Mouse (Mus musculus) hindbrain, embryonic 11.5 days (tissue): ENCODE measurements at regions not wholly inside any gene's neighbourhood (a gene's known extent, or its start where the extent isn't known, plus 50 kb on each side); places are given as distances from the start of the nearest gene placed in this dataset.

Source experiments
- ATAC-seq: fragments of 200-750 bp; cut with Nextera tagmentation; 2 replicates; pipeline ENCODE4 v1.8.0; 2017; ENCODE audit warnings: mild to moderate bottlenecking, moderate TSS enrichment, moderate library complexity; ENCODE audit not compliant: low FRiP score
- DNase-seq: peaks from one replicate; pipeline ENCODE4 v3.0.0-alpha.2; 2015; ENCODE audit warnings: low spot score
- H3K27ac ChIP-seq: fragments of 300-500 bp; sonication (generic); 2 replicates; pipeline ENCODE4 v1.5.1; 2014; ENCODE audit warnings: mild to moderate bottlenecking, low read depth, low read length
- H3K27me3 ChIP-seq: fragments of 300-500 bp; sonication (generic); 2 replicates; pipeline ENCODE4 v1.6.1; 2014; ENCODE audit warnings: mild to moderate bottlenecking, low read length, moderate library complexity, mixed read lengths; ENCODE audit not compliant: control insufficient read depth, insufficient read depth
- H3K36me3 ChIP-seq: fragments of 300-500 bp; sonication (generic); 2 replicates; pipeline ENCODE4 v1.6.1; 2014; ENCODE audit warnings: mild to moderate bottlenecking, low read length, moderate library complexity, mixed read lengths; ENCODE audit not compliant: control insufficient read depth, insufficient read depth
- H3K4me1 ChIP-seq: fragments of 300-500 bp; sonication (generic); replicated peaks from 2 replicates; pipeline ENCODE4 v1.6.1; 2014; ENCODE audit warnings: low read length, mixed read lengths; ENCODE audit not compliant: control insufficient read depth, insufficient read depth
- H3K4me2 ChIP-seq: fragments of 300-500 bp; sonication (generic); replicated peaks from 2 replicates; pipeline ENCODE4 v1.6.1; 2014; ENCODE audit warnings: mild to moderate bottlenecking, low read depth, low read length
- H3K4me3 ChIP-seq: fragments of 300-500 bp; sonication (generic); 2 replicates; pipeline ENCODE4 v1.5.1; 2014; ENCODE audit warnings: low read depth, low read length
- H3K9ac ChIP-seq: fragments of 300-500 bp; sonication (generic); 2 replicates; pipeline ENCODE4 v1.6.1; 2014; ENCODE audit warnings: low read depth, low read length
- H3K9me3 ChIP-seq: fragments of 300-500 bp; sonication (generic); 2 replicates; pipeline ENCODE4 v1.6.1; 2016; ENCODE audit warnings: low read length; ENCODE audit not compliant: control insufficient read depth
- WGBS: fragments of 180-500 bp; shearing (Covaris S2); extraction: QIAGEN DNeasy Blood & Tissue Kit; methylation state at CpG from one replicate; pipeline ENCODE4 v1.1.7; 2014; 5-methylcytosine and 5-hydroxymethylcytosine counted together

DNA sequence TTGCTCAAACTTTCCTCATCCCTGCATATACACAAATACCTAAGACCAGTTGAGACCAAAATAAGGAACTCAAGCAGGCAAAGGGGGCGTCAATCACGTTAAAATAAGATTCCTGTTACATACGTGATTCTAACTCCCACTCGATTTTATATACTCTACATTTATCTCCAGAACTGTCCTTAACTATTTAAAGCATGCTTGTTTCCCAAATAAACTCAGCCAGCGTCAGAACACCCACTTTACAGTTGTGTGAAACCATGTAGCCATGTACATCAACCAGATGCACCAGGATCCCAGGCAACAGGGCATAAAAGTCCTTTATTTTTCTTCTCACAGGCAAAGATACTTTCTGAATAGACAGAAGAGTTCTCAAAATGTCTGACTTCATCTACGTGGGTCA, 61.5 kb downstream of the Ccna1 start:
- no peak for DNase-seq
- no peaks in the 10 kb centered on the region for H3K27me3 ChIP-seq
- no peaks in the 10 kb centered on the region for H3K36me3 ChIP-seq
- H3K9ac ChIP-seq: no peak overlapping the region
- no peaks in the 10 kb centered on the region for H3K9me3 ChIP-seq
- H3K4me1 ChIP-seq: no peaks in the 10 kb centered on the region
- 83% methylated on average over 6 of the region's 6 CpGs for WGBS
- H3K4me2 ChIP-seq: no peak overlapping the region
- no peak overlapping the region for H3K4me3 ChIP-seq
- ATAC-seq: no peak
- H3K27ac ChIP-seq: no peak overlapping the region

DNA sequence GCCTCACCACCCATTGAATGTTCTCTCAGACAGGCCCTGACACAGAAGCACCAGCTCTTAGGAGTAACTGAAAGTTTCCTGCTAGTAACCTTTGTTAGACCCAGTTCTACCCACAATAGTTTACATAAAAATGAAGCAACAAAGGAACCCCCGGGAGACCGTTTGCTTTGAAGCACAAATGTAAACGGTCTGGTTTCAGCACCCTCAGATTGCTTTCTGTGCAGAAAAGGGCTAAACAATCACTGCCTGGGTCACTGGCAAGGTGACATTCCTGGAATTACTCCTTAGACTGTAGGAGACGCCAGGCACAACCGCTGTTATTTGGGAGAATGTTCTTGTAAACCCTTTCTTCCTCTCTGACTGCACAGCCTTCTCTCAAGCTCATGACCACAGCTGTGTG, 65.2 kb downstream of the Ccna1 start:
- DNase-seq (peak; percentile 26), ATAC-seq (no peak)
- Histone ChIP-seq H3K27ac (no peak overlapping the region), H3K4me2 (no peak overlapping the region), H3K4me1 (no peaks in the 10 kb centered on the region), H3K9me3 (no peaks in the 10 kb centered on the region), H3K9ac (no peak overlapping the region), H3K36me3 (no peaks in the 10 kb centered on the region), H3K27me3 (no peaks in the 10 kb centered on the region), H3K4me3 (no peak overlapping the region)
- WGBS: 15% methylated on average over 5 of the region's 5 CpGs

DNA sequence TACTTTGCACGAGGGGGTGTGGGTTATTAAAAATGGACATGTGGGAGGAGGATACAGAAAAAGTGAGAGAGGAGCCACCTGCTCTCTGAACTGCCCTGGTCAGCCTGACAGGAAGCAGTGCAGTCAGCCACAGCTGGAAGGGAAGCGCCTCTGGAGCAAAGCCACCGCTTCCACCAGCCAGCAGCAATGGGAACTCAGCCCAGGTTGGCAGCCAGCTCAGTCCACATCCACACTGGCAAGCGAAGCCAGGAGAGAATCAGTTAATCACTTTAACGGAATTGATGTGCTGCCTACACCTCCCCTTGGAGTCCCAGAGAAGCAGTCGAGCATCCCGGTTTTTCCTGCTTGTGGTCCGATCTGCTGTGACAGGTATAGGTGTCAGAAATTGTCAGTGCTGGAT, 65.9 kb downstream of the Ccna1 start:
- no peak for DNase-seq
- WGBS: 66% methylated on average over 8 of the region's 8 CpGs

DNA sequence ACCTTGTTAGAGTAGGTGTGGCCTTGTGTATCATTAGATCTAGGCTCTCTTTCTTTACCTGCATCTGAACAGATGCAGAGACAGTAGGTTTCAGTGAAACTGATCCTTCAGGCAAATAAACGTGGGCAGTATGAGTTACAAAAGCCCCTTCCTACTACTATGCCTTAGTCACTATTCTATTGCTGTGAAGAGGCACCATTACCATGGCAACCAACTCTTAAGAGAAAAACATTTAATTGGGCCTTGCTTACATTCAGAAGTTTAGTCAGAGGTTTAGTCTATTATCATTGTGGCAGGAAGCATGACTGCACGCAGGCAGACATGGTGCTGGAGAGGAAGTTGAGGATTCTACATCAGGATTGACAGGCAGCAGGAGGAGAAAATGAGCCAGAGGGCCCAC, 65.8 kb upstream of the Sertm1 start:
- ATAC-seq: no peak
- H3K4me2 ChIP-seq: no peak overlapping the region
- no peak overlapping the region for H3K4me3 ChIP-seq
- H3K27ac ChIP-seq: no peak overlapping the region
- no peak overlapping the region for H3K9ac ChIP-seq
- H3K27me3 ChIP-seq: no peaks in the 10 kb centered on the region
- no peaks in the 10 kb centered on the region for H3K4me1 ChIP-seq
- DNase-seq: no peak
- H3K9me3 ChIP-seq: no peaks in the 10 kb centered on the region
- WGBS: 31% methylated on average over 2 of the region's 2 CpGs
- no peaks in the 10 kb centered on the region for H3K36me3 ChIP-seq

More for the DNA sequence above, 65.9 kb downstream of the Ccna1 start:
- H3K9ac ChIP-seq: no peak overlapping the region
- no peaks in the 10 kb centered on the region for H3K36me3 ChIP-seq
- no peak for ATAC-seq
- H3K27me3 ChIP-seq: no peaks in the 10 kb centered on the region
- H3K27ac ChIP-seq: no peak overlapping the region
- no peaks in the 10 kb centered on the region for H3K9me3 ChIP-seq
- H3K4me1 ChIP-seq: no peaks in the 10 kb centered on the region
- H3K4me2 ChIP-seq: no peak overlapping the region
- no peak overlapping the region for H3K4me3 ChIP-seq

DNA sequence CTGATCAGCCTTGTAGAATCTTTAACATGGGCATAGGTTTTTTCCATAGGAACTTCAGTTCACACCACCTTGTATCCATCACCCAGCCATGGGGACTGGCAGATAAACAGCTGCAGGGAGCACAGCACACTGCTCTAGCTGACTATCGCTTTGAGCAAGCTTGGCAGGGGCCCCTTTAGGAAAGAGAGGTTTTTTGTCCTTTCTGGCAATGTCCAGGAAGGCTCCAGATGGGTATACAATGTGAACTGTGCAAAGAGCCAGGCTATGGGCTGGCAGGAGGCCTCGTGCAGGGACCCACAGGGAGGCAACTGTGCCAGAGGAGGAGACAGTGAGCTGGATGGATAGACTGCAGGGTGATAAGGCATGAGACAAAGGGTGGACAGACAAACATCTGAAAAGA, 64.6 kb upstream of the Sertm1 start:
- Histone ChIP-seq H3K4me2 (no peak overlapping the region), H3K27ac (no peak overlapping the region), H3K27me3 (no peaks in the 10 kb centered on the region), H3K9me3 (no peaks in the 10 kb centered on the region), H3K4me3 (no peak overlapping the region), H3K9ac (no peak overlapping the region), H3K4me1 (no peaks in the 10 kb centered on the region), H3K36me3 (no peaks in the 10 kb centered on the region)
- WGBS: 67% methylated on average over 2 of the region's 2 CpGs
- DNase-seq (no peak), ATAC-seq (no peak)

DNA sequence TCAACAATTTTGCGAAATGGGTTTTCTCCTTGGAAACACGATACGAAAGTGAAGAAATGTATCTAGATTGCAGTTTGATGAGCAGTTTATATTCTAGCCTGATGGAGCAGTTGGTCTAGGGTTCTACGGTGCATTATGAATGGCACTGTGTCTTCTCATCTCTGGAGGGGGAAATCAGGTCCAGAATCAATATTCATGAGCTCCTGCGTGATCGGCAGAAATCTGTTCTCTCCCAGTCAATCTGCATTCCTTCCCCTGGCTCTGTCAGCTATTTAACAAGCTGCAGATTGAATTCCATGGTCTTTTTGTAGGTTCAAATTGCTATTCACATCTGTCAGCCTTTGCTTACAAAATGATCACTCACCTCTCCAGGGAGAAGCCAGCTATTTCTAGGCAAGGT, 49.8 kb upstream of the Sertm1 start:
- H3K36me3 ChIP-seq: no peaks in the 10 kb centered on the region
- no peak overlapping the region for H3K4me3 ChIP-seq
- H3K4me2 ChIP-seq: no peak overlapping the region
- ATAC-seq (0 out of 2 replicates have a peak, but pooled peaks have one; percentile 40), DNase-seq (peak; percentile 19)
- WGBS: 40% methylated on average over 6 of the region's 6 CpGs
- H3K27me3 ChIP-seq: no peaks in the 10 kb centered on the region
- H3K9me3 ChIP-seq: no peaks in the 10 kb centered on the region
- H3K27ac ChIP-seq: no peak overlapping the region
- H3K9ac ChIP-seq: no peak overlapping the region
- no peaks in the 10 kb centered on the region for H3K4me1 ChIP-seq
